Mouse (Mus musculus) frontal cortex, adult 2 months (tissue): ENCODE data around the gene Chd2. TPM values are rescaled to one million over a fixed set of nuclear protein-coding genes. Genes with fewer than 3 reads are reported as not detected.
"Not testable (repeated sequence)": the region's sequence is repeated elsewhere in the genome, so short reads cannot be mapped to it uniquely, and the experiment has no call there.

Experiments
- DNase-seq, 2 experiments: peaks; one replicate each; pipeline ENCODE4 v3.0.0; 2022; ENCODE audit warnings: low spot score in 1 of 2; ENCODE audit errors: extremely low spot score in 1 of 2
- polyA plus RNA-seq: library from polyadenylated mRNA; depleted of rRNA; stranded (reverse); fragments of >200 nt; gene quantifications from 2 replicates; pipeline ENCODE4 v1.2.3, GENCODE M21; 2012; rRNA removed

Chd2 gene
- 34.3 and 37.0 TPM in 2 replicates for polyA plus RNA-seq

- peak in 1 of 2 experiments; percentile 72 for DNase-seq
These were observed at the start of gene Chd2 for GRCm38 (mm10) chr7:73541412-73542130. Gene Chd2, minus strand, starts transcription at chr7:73541830.

GRCm38 (mm10) chr7:73590757-73591156 lies 49.1 kb upstream of the Chd2 start:
- DNase-seq: no peak

GRCm38 (mm10) chr7:73589208-73589771 lies 47.7 kb upstream of the Chd2 start:
- DNase-seq: peak in 1 of 2 experiments; percentile 53

GRCm38 (mm10) chr7:73588351-73588906 lies 46.8 kb upstream of the Chd2 start:
- no peak for DNase-seq

- peak; percentile 66 to 82 for DNase-seq
These were observed 45.1 kb upstream of the Chd2 start for GRCm38 (mm10) chr7:73586717-73587116.

GRCm38 (mm10) chr7:73586206-73586605 lies 44.6 kb upstream of the Chd2 start:
- DNase-seq: no peak

GRCm38 (mm10) chr7:73585114-73586032 lies 43.7 kb upstream of the Chd2 start:
- no peak for DNase-seq

GRCm38 (mm10) chr7:73584009-73584995 lies 42.7 kb upstream of the Chd2 start:
- no peak for DNase-seq

GRCm38 (mm10) chr7:73583400-73583799 lies 41.8 kb upstream of the Chd2 start:
- no peak for DNase-seq

GRCm38 (mm10) chr7:73581836-73582375 lies 40.3 kb upstream of the Chd2 start:
- no peak for DNase-seq

- no peak for DNase-seq
These were observed 37.6 kb upstream of the Chd2 start for GRCm38 (mm10) chr7:73579072-73579731.

GRCm38 (mm10) chr7:73577888-73578421 lies 36.3 kb upstream of the Chd2 start:
- DNase-seq: no peak

GRCm38 (mm10) chr7:73576101-73576936 lies 34.7 kb upstream of the Chd2 start:
- no peak for DNase-seq

- DNase-seq: no peak
These were observed 33.6 kb upstream of the Chd2 start for GRCm38 (mm10) chr7:73575257-73575656.

GRCm38 (mm10) chr7:73574673-73575072 lies 33.0 kb upstream of the Chd2 start:
- not testable (repeated sequence) for DNase-seq

- no peak for DNase-seq
These were observed 30.9 kb upstream of the Chd2 start for GRCm38 (mm10) chr7:73572571-73572970.

GRCm38 (mm10) chr7:73568801-73569403 lies 27.3 kb upstream of the Chd2 start:
- no peak for DNase-seq
